Mouse (Mus musculus) ES-Bruce4 (cell line): ENCODE measurements around the gene Fbxo39. TPM values are rescaled to one million over a fixed set of nuclear protein-coding genes. Genes with fewer than 3 reads are reported as not detected.
"Not testable (repeated sequence)": the region's sequence is repeated elsewhere in the genome, so short reads cannot be mapped to it uniquely, and the experiment has no call there.

Experiments used
- H3K27ac ChIP-seq: 2 replicates; pipeline ENCODE4 v1.5.1; 2012; ENCODE audit warnings: low read length, inconsistent platforms; ENCODE audit not compliant: insufficient read depth
- H3K27me3 ChIP-seq: 2 replicates; pipeline ENCODE4 v1.6.1; 2012; ENCODE audit warnings: mild to moderate bottlenecking, low read length, inconsistent platforms; ENCODE audit not compliant: control insufficient read depth, poor library complexity, insufficient read depth, severe bottlenecking
- H3K36me3 ChIP-seq: 2 replicates; pipeline ENCODE4 v1.6.1; 2012; ENCODE audit warnings: inconsistent platforms, mild to moderate bottlenecking, low read length, moderate library complexity; ENCODE audit not compliant: control insufficient read depth, poor library complexity, insufficient read depth, severe bottlenecking
- H3K4me1 ChIP-seq: one replicate; pipeline ENCODE4 v1.8.1; 2011; ENCODE audit warnings: low read length; ENCODE audit not compliant: control insufficient read depth, insufficient read depth
- H3K4me3 ChIP-seq: 2 replicates; pipeline ENCODE4 v1.5.1; 2011; ENCODE audit warnings: low read depth, mild to moderate bottlenecking, low read length
- H3K9ac ChIP-seq: 2 replicates; pipeline ENCODE4 v1.6.1; 2012; ENCODE audit warnings: low read depth, mild to moderate bottlenecking, inconsistent platforms; ENCODE audit not compliant: poor library complexity, severe bottlenecking
- H3K9me3 ChIP-seq: replicated peaks from 2 replicates; pipeline ENCODE4 v1.6.1; 2012; ENCODE audit warnings: mild to moderate bottlenecking, low read length, inconsistent platforms; ENCODE audit not compliant: control insufficient read depth, poor library complexity, insufficient read depth, severe bottlenecking
- CTCF ChIP-seq: IDR thresholded peaks from one replicate; pipeline ENCODE4 v1.8.1; 2011; ENCODE audit warnings: low read depth, low read length
- EP300 ChIP-seq: IDR thresholded peaks from 2 replicates; pipeline ENCODE4 v1.6.1; 2011; ENCODE audit warnings: low read depth, low read length; ENCODE audit not compliant: insufficient read depth
- POLR2A ChIP-seq: IDR thresholded peaks from one replicate; pipeline ENCODE4 v1.8.1; 2011; ENCODE audit warnings: low read length; ENCODE audit not compliant: insufficient read depth
- polyA plus RNA-seq: library from polyadenylated mRNA; stranded (reverse); fragments of >200 nt; gene quantifications from 2 replicates; pipeline ENCODE4 v1.2.4, GENCODE M21; 2011; ENCODE audit warnings: low read depth; ENCODE audit not compliant: missing spikeins, insufficient read depth, insufficient read length

The Fbxo39 gene
- polyA plus RNA-seq, 1 experiment = not detected

DNA sequence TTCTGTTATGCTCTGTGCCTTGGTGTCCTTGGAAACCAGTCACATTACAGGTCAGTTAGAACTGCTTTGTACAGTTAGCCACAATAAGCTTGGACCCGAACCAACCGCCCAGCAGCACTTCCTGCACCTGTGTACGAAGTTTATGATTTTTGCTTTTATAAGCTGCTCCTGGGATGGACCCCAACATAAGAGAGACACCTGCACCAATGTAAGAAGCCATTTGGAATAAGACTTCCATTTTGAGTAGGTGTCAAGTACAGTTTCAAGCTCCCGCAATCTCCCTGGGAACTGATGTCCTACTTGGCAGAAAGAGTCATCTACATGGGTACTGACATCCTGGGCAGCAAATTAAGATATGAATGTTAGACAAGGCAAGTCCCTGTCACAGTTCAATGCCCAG lies 25.5 kb downstream of the Fbxo39 start:
- TF ChIP-seq POLR2A = no peak
- TF ChIP-seq EP300 = no peak
- no peak for TF ChIP-seq CTCF

GRCm38 (mm10) chr11:72342549-72343237 lies 28.4 kb downstream of the Fbxo39 start:
- no peaks in the 10 kb centered on the region for H3K27me3 ChIP-seq
- H3K36me3 ChIP-seq = no peaks in the 10 kb centered on the region
- H3K9ac ChIP-seq = no peak overlapping the region
- TF ChIP-seq EP300 (no peak), POLR2A (no peak), CTCF (peak; percentile 81)
- H3K27ac ChIP-seq = no peak overlapping the region
- H3K4me1 ChIP-seq = no peaks in the 10 kb centered on the region
- H3K4me3 ChIP-seq = no peak overlapping the region
- no peaks in the 10 kb centered on the region for H3K9me3 ChIP-seq

More for the DNA sequence above, 25.5 kb downstream of the Fbxo39 start:
- Histone ChIP-seq H3K27me3 (no peaks in the 10 kb centered on the region), H3K9me3 (no peaks in the 10 kb centered on the region), H3K36me3 (no peaks in the 10 kb centered on the region), H3K9ac (no peak overlapping the region), H3K4me3 (no peak overlapping the region), H3K27ac (no peak overlapping the region), H3K4me1 (no peaks in the 10 kb centered on the region)

- not testable (repeated sequence) for H3K4me3 ChIP-seq, H3K27ac ChIP-seq, H3K9me3 ChIP-seq, H3K4me1 ChIP-seq, H3K27me3 ChIP-seq, H3K9ac ChIP-seq, H3K36me3 ChIP-seq
Observed at GRCm38 (mm10) chr11:72343238-72343625, 29.0 kb downstream of the Fbxo39 start.

GRCm38 (mm10) chr11:72343904-72344303 lies 29.7 kb downstream of the Fbxo39 start:
- no peaks in the 10 kb centered on the region for H3K27me3 ChIP-seq
- H3K9me3 ChIP-seq = no peaks in the 10 kb centered on the region
- no peaks in the 10 kb centered on the region for H3K36me3 ChIP-seq
- TF ChIP-seq CTCF = peak; percentile 84
- TF ChIP-seq EP300 = no peak
- no peaks in the 10 kb centered on the region for H3K4me1 ChIP-seq
- H3K4me3 ChIP-seq = no peak overlapping the region
- H3K9ac ChIP-seq = no peak overlapping the region
- no peak overlapping the region for H3K27ac ChIP-seq

GRCm38 (mm10) chr11:72344486-72344885 lies 30.2 kb downstream of the Fbxo39 start:
- Histone ChIP-seq H3K4me3 (no peak overlapping the region), H3K27ac (no peak overlapping the region), H3K27me3 (no peaks in the 10 kb centered on the region), H3K36me3 (no peaks in the 10 kb centered on the region), H3K9me3 (no peaks in the 10 kb centered on the region), H3K9ac (no peak overlapping the region), H3K4me1 (no peaks in the 10 kb centered on the region)
- TF ChIP-seq POLR2A = no peak
- no peak for TF ChIP-seq CTCF
- TF ChIP-seq EP300 = no peak

DNA sequence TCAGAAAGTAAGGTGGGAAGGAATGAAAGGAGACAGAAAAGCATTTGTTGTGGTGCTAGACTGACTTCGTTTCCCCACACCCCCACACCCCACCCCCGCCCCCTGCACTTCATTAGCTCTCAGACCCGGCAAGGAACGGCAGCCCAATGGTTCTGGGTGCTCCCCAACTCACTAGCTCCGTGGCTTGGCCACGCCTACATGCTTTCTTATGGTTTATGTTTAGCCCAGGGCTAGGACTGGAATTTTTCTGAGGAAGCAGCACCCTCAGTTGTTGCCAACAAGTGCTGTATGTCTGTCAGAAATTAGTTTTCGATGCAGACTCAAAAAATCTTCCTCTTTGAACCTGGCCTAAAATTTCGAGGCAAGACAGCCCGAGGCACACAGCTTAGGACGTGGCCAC lies 34.3 kb downstream of the Fbxo39 start:
- Histone ChIP-seq H3K9ac (no peak overlapping the region), H3K4me1 (no peaks in the 10 kb centered on the region), H3K4me3 (no peak overlapping the region), H3K36me3 (no peaks in the 10 kb centered on the region), H3K27ac (no peak overlapping the region), H3K27me3 (no peaks in the 10 kb centered on the region), H3K9me3 (no peaks in the 10 kb centered on the region)
- no peak for TF ChIP-seq POLR2A
- no peak for TF ChIP-seq CTCF
- no peak for TF ChIP-seq EP300

DNA sequence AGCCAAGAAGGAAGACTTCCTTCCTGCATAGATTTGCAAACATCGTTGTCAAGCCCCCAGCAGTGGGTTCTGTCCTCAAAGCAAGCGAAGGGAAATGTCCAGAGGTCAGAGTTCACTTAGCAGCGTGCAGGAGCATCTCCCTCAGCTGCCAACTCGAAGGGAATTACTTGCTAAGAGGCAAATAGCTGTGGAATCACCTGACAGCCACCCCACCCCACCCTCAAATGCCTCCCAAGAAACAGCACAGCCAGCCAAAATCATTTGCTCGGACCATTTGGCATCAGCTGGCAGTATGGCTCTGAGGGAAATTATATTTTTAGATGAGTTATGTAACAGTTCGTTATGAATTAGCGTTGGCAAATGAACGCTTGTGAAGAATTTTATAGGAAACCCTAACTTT lies 34.8 kb downstream of the Fbxo39 start:
- Histone ChIP-seq H3K4me1 (no peaks in the 10 kb centered on the region), H3K9me3 (no peaks in the 10 kb centered on the region), H3K36me3 (no peaks in the 10 kb centered on the region), H3K4me3 (no peak overlapping the region), H3K9ac (no peak overlapping the region), H3K27me3 (no peaks in the 10 kb centered on the region), H3K27ac (no peak overlapping the region)
- TF ChIP-seq POLR2A = no peak
- TF ChIP-seq CTCF = no peak
- no peak for TF ChIP-seq EP300
